Mouse (Mus musculus): ENCODE results near the gene Taar7b. TPM values are rescaled to one million over a fixed set of nuclear protein-coding genes. Genes with fewer than 3 reads are reported as not detected.

Gene Taar7b
- polyA plus RNA-seq, 1 experiment: not detected

DNA sequence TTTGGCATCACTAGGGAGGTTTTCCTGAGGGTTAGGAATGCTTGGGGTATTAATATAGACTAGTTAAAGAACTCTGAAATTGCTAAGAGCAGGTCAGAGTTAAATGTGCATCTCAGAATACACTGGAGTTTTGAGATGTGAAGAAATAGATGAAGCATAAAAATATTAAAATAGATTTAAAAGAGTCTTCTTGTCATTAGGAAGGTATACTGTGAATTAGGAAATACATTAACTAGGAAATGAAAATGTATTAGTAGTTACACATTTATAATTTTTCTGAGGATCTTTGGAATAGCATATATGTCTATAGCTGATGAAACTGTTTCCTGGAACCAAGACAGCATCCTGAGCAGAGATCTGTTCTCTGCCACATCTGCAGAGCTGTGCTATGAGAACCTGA lies 49.5 kb downstream of the Taar7b start, which contains the start of gene Taar7f:
Taar7f (plus strand) TSS at position 301 of the 400 bp plus-strand sequence.
- Histone ChIP-seq H3K36me3 (ENCODE audit: control insufficient read depth, insufficient read depth) (no peaks in the 10 kb centered on the region), H3ac (ENCODE audit: control insufficient read depth, insufficient read length) (no peak within 1 kb of the TSS), H3K4me2 (ENCODE audit: low read depth) (no peak within 1 kb of the TSS), H3K27me3 (ENCODE audit: control insufficient read depth, insufficient read depth, insufficient read length) (peaks cover 4% of the 10 kb centered on the region), H3K79me2 (ENCODE audit: control insufficient read depth, insufficient read depth) (no peaks in the 10 kb centered on the region), H3K4me3 (no peak within 1 kb of the TSS)
- no peak for TF ChIP-seq E2F4 (IDR thresholded peaks at IDR 0.05; ENCODE audit: insufficient read depth)

Other genes with a start within 250 kb of the Taar7b start
- gene Rps12, start 212.7 kb upstream of the Taar7b start, polyA plus RNA-seq (2012; fragmentation: generic; extraction: Trizol): 4,767 TPM
- 7.0 TPM for gene Slc18b1, start 203.0 kb upstream of the Taar7b start, polyA plus RNA-seq (2012; fragmentation: generic; extraction: Trizol)
- gene Vnn3, start 148.5 kb upstream of the Taar7b start, polyA plus RNA-seq (2012; fragmentation: generic; extraction: Trizol): not detected
- not detected for gene Vnn1, start 105.3 kb upstream of the Taar7b start, polyA plus RNA-seq (2012; fragmentation: generic; extraction: Trizol)
- not detected for gene Taar1, start 79.6 kb upstream of the Taar7b start, polyA plus RNA-seq (2012; fragmentation: generic; extraction: Trizol)
- not detected for gene Taar2, start 61.4 kb upstream of the Taar7b start, polyA plus RNA-seq (2012; fragmentation: generic; extraction: Trizol)
- gene Taar3, start 50.4 kb upstream of the Taar7b start, polyA plus RNA-seq (2012; fragmentation: generic; extraction: Trizol): not detected
- not detected for gene Taar4, start 39.4 kb upstream of the Taar7b start, polyA plus RNA-seq (2012; fragmentation: generic; extraction: Trizol)
- not detected for gene Taar5, start 29.2 kb upstream of the Taar7b start, polyA plus RNA-seq (2012; fragmentation: generic; extraction: Trizol)
- gene Taar6, start 14.3 kb upstream of the Taar7b start, polyA plus RNA-seq (2012; fragmentation: generic; extraction: Trizol): not detected
- gene Taar7a, start 6.5 kb upstream of the Taar7b start, polyA plus RNA-seq (2012; fragmentation: generic; extraction: Trizol): not detected
- not detected for gene Taar7d, start 27.3 kb downstream of the Taar7b start, polyA plus RNA-seq (2012; fragmentation: generic; extraction: Trizol)
- gene Taar7e, start 37.7 kb downstream of the Taar7b start, polyA plus RNA-seq (2012; fragmentation: generic; extraction: Trizol): not detected
- not detected for gene Taar7f, start 49.6 kb downstream of the Taar7b start, polyA plus RNA-seq (2012; fragmentation: generic; extraction: Trizol)
- gene Taar8a, start 76.6 kb downstream of the Taar7b start, polyA plus RNA-seq (2012; fragmentation: generic; extraction: Trizol): not detected
- not detected for gene Taar8b, start 92.4 kb downstream of the Taar7b start, polyA plus RNA-seq (2012; fragmentation: generic; extraction: Trizol)
- not detected for gene Taar8c, start 102.0 kb downstream of the Taar7b start, polyA plus RNA-seq (2012; fragmentation: generic; extraction: Trizol)
- not detected for gene Taar9, start 109.6 kb downstream of the Taar7b start, polyA plus RNA-seq (2012; fragmentation: generic; extraction: Trizol)
- gene Stx7, start 149.4 kb downstream of the Taar7b start, polyA plus RNA-seq (2012; fragmentation: generic; extraction: Trizol): 54.6 TPM
- not detected for gene Moxd1, start 223.6 kb downstream of the Taar7b start, polyA plus RNA-seq (2012; fragmentation: generic; extraction: Trizol)

Measured in myocyte (in vitro differentiated cells).